ENCODE assay signal across 4 mouse cellular contexts in genomic region chr13:95747101-95747500, GRCm38 (mm10).
"Had no signal": no experiment of that assay in that cellular context is flagged by ENCODE, and none has a peak within 500 bp of the region (broad histone marks: within the 10 kb centered on the region; RNA-seq: fewer than 3 reads in every experiment).

No protein-coding gene starts in this region.

- H3K4me1 ChIP-seq: neural tube, embryonic 12.5 days had no signal

- H3K9me3 ChIP-seq: liver, embryonic 13.5 days; neural tube, embryonic 12.5 days had no signal

- H3K4me3 ChIP-seq: left cerebral cortex, adult 2 months; liver, embryonic 13.5 days; neural tube, embryonic 12.5 days had no signal

- H3K27me3 ChIP-seq: liver, embryonic 13.5 days; neural tube, embryonic 12.5 days had no signal

- H3K36me3 ChIP-seq: liver, embryonic 13.5 days; neural tube, embryonic 12.5 days had no signal

- H3K27ac ChIP-seq: left cerebral cortex, adult 2 months; liver, embryonic 13.5 days; neural tube, embryonic 12.5 days had no signal

- H3K4me2 ChIP-seq: liver, embryonic 13.5 days; neural tube, embryonic 12.5 days had no signal

- ATAC-seq: liver, postnatal 0 days had no signal

- H3K9ac ChIP-seq: liver, embryonic 13.5 days; liver, postnatal 0 days; neural tube, embryonic 12.5 days had no signal
